Mouse (Mus musculus) midbrain, embryonic 11.5 days (tissue): ENCODE measurements around the gene Epor. TPM values are rescaled to one million over a fixed set of nuclear protein-coding genes. Genes with fewer than 3 reads are reported as not detected.

Source experiments
- ATAC-seq: fragments of 200-750 bp; cut with Nextera tagmentation; 2 replicates; pipeline ENCODE4 v1.8.0; 2017; ENCODE audit warnings: moderate TSS enrichment, moderate library complexity; ENCODE audit not compliant: low FRiP score
- DNase-seq: peaks from one replicate; pipeline ENCODE4 v3.0.0; 2015; ENCODE audit warnings: low spot score; ENCODE audit errors: missing footprints
- H3K27ac ChIP-seq: fragments of 300-500 bp; sonication (generic); 2 replicates; pipeline ENCODE4 v1.5.1; 2014; ENCODE audit warnings: low read depth, low read length
- H3K27me3 ChIP-seq: fragments of 300-500 bp; sonication (generic); 2 replicates; pipeline ENCODE4 v1.6.1; 2014; ENCODE audit warnings: mild to moderate bottlenecking, low read length, moderate library complexity, mixed read lengths; ENCODE audit not compliant: control insufficient read depth, insufficient read depth
- H3K36me3 ChIP-seq: fragments of 300-500 bp; sonication (generic); 2 replicates; pipeline ENCODE4 v1.6.1; 2014; ENCODE audit warnings: mild to moderate bottlenecking, low read length, moderate library complexity, mixed read lengths; ENCODE audit not compliant: control insufficient read depth, insufficient read depth
- H3K4me1 ChIP-seq: fragments of 300-500 bp; sonication (generic); 2 replicates; pipeline ENCODE4 v1.6.1; 2014; ENCODE audit warnings: low read length; ENCODE audit not compliant: control insufficient read depth, insufficient read depth
- H3K4me2 ChIP-seq: fragments of 300-500 bp; sonication (generic); 2 replicates; pipeline ENCODE4 v1.6.1; 2014; ENCODE audit warnings: mild to moderate bottlenecking, moderate library complexity
- H3K4me3 ChIP-seq: fragments of 300-500 bp; sonication (generic); 2 replicates; pipeline ENCODE4 v1.5.1; 2014; ENCODE audit warnings: low read depth, low read length
- H3K9ac ChIP-seq: fragments of 300-500 bp; sonication (generic); 2 replicates; pipeline ENCODE4 v1.6.1; 2014; ENCODE audit warnings: low read length
- H3K9me3 ChIP-seq: fragments of 300-500 bp; sonication (generic); 2 replicates; pipeline ENCODE4 v1.6.1; 2016; ENCODE audit warnings: low read length; ENCODE audit not compliant: control insufficient read depth
- WGBS: fragments of 180-500 bp; shearing (Covaris S2); extraction: QIAGEN DNeasy Blood & Tissue Kit; methylation state at CpG from one replicate; pipeline ENCODE4 v1.1.7; 2014; 5-methylcytosine and 5-hydroxymethylcytosine counted together
- polyA plus RNA-seq: library from polyadenylated mRNA; unstranded; fragments of >200 nt; fragmentation: Nextera tagmentation; extraction: Ambion mirVana; gene quantifications from 2 replicates; pipeline ENCODE4 v1.2.1, GENCODE M21; 2014

Gene Epor
- polyA plus RNA-seq, 1 experiment from 2014 or later = 5.2 TPM

DNA sequence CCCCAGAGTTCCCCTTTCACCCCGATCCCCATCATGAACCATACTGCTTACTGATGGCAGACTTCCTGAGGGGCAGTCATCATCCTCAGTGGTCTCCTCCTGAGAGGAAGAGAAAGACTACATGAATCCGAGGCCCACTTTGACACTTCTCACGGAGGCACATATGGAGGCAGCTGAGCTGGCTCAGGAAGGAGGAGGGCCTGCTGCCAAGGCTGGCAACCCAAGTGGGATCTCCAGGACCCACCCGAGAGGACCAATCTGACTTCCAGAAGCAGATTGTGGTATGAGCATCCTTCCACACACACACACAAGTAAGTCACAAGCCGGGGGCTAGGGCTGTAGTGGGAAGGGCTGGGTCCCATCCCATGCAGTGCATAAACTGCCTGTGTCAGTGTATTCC is 14.0 kb upstream of the Epor start:
- H3K9me3 ChIP-seq = no peaks in the 10 kb centered on the region
- H3K27me3 ChIP-seq = no peaks in the 10 kb centered on the region
- no peaks in the 10 kb centered on the region for H3K36me3 ChIP-seq
- no peak for ATAC-seq
- DNase-seq = no peak
- H3K4me2 ChIP-seq = no peak overlapping the region
- H3K4me1 ChIP-seq = no peaks in the 10 kb centered on the region
- H3K4me3 ChIP-seq = no peak overlapping the region
- WGBS = 85% methylated on average over 5 of the region's 5 CpGs
- no peak overlapping the region for H3K27ac ChIP-seq
- H3K9ac ChIP-seq = no peak overlapping the region

DNA sequence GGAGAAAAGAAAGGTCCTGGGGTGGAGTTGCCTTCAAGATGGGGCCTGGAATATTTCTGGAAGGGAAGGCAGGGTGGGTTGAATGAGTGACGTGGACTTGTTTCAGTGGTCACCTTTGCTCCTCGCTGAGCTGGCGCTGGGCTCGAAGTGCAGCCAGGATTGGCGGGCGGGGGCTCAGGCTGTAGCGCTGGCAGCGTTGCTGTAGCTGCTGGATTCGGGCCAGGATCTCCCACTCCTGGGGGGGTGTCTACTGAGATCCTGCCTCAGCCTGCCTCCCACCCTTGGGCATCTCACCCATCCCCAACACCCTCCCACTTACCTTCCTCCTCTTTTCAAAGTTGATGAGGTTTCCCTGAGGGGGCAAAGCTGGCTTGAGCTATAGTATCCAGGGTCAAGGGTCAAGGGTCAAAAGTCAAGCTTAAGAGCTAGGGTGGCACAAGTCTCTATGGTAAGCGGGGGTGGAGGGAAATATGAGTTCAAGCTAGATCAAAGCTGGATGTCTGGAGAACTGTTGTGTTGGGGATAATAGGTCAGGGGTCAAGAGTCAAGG is 13.4 kb upstream of the Epor start:
- no peak overlapping the region for H3K27ac ChIP-seq
- H3K4me1 ChIP-seq = no peaks in the 10 kb centered on the region
- no peak overlapping the region for H3K9ac ChIP-seq
- no peak for DNase-seq
- no peak for ATAC-seq
- H3K9me3 ChIP-seq = no peaks in the 10 kb centered on the region
- no peak overlapping the region for H3K4me2 ChIP-seq
- 90% methylated on average over 10 of the region's 10 CpGs for WGBS
- no peak overlapping the region for H3K4me3 ChIP-seq
- no peaks in the 10 kb centered on the region for H3K27me3 ChIP-seq
- no peaks in the 10 kb centered on the region for H3K36me3 ChIP-seq

DNA sequence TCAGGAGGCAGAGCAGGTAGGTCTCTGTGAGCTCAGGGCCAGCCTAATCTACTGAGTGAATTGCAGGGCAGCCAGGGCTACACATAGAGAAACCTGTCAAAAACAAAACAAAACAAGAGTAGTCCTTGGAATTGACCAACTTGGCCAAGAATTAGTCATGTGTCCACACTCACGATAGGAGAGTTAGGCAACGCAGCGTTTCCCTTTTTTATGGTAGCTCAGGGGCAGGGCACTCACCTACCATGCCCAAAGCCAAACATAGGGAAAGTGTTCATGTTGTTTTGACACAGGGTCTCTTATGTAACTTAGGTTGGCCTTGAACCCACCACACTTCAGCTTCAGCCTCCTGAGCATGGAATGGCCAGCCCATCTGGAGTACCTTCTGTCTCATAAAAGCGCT is 6.0 kb upstream of the Epor start:
- no peak overlapping the region for H3K9ac ChIP-seq
- H3K27ac ChIP-seq = no peak overlapping the region
- H3K36me3 ChIP-seq = no peaks in the 10 kb centered on the region
- no peaks in the 10 kb centered on the region; the same call in 1 of the 2 replicates for H3K27me3 ChIP-seq
- no peak for ATAC-seq
- no peak overlapping the region for H3K4me3 ChIP-seq
- H3K4me2 ChIP-seq = no peak overlapping the region
- WGBS = 93% methylated on average over 4 of the region's 4 CpGs
- DNase-seq = peak; percentile 35
- no peaks in the 10 kb centered on the region for H3K9me3 ChIP-seq
- no peaks in the 10 kb centered on the region for H3K4me1 ChIP-seq

DNA sequence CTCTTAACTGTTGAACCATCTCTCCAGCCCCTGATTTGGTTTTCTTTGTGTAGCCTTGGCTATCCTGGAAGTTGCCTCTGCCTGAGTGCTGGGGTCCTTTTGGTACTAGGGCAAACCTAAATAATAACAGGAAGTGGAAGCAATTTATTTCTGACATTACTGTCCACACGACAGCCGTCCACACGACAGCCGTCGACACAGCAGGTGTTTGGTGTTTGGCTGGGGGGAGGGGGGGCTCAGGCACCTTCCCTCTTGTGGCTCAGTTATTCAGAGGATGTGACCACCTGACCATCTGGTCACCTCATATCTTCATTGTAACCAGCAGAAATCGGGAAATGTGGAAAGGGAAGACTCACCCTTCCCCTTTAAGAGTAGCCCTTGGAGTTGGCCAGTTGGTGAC is 5.6 kb upstream of the Epor start:
- no peak overlapping the region for H3K9ac ChIP-seq
- no peak overlapping the region for H3K4me2 ChIP-seq
- DNase-seq (no peak), ATAC-seq (no peak)
- H3K4me3 ChIP-seq = no peak overlapping the region
- 81% methylated on average over 6 of the region's 6 CpGs for WGBS
- H3K36me3 ChIP-seq = no peaks in the 10 kb centered on the region
- H3K27ac ChIP-seq = no peak overlapping the region
- H3K9me3 ChIP-seq = no peaks in the 10 kb centered on the region
- H3K27me3 ChIP-seq = peaks cover 4% of the 10 kb centered on the region; the same call in 1 of the 2 replicates
- H3K4me1 ChIP-seq = no peaks in the 10 kb centered on the region

DNA sequence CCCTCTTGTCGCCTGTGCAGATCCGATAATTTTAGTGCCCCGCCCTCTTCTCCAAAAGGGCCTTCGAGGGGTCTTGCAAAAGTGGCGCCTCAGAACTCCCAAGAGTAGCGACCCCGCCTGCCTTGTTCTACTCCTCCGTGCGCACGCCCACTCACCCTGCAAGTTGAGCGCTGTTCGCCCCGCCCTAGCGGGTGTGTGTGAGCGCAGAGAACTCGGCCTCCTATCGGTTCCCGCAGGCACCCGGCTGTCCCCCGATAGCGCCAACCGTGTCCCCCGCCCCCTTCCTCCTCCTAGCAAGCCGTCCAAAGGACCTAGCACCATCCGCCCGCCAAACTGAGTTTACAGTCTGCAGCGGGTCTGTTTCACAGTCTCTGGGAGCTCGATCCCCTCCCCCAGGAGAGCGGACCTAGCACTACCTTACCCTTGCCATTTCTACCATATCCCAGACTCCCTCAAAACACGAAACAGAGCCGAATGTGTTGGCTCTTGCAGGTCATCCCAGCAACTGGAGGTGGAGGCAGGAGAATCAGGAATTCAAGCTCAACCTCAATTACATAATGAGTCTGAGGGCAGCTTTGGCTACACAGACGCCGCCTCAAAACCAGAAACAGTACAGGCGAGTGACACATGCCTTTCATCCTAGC is 768 bp downstream of the Epor start:
- Histone ChIP-seq H3K27me3 (peaks cover 45% of the 10 kb centered on the region), H3K27ac (no peak overlapping the region), H3K4me1 (peaks cover 27% of the 10 kb centered on the region), H3K9me3 (no peaks in the 10 kb centered on the region), H3K4me2 (peak overlapping the region; percentile 60), H3K36me3 (no peaks in the 10 kb centered on the region), H3K9ac (peak overlapping the region; percentile 41), H3K4me3 (peak overlapping the region; percentile 33)
- DNase-seq = peak; percentile 95
- ATAC-seq = peak; percentile 83
- whole genome bisulfite sequencing = 3% methylated on average over 34 of the region's 34 CpGs

DNA sequence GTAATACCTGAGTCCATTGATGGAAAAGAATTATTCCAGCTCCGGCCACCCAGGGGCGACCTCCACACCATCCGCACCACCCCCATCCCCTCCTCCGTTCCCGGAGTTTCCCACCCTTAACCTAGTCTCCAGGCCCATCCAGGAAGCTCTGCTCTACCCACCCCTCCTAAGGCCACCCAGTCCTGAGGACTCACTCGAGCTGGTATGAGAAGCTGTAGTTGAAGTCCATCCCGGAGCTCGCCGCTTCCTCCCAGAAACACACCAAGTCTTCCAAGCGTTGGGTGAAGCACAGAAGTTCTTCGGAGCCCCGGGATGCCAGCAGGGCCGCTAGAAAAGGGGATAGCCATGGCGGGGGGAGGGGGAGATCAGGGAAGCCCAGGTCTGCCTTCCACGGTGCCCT is 1.3 kb downstream of the Epor start:
- Histone ChIP-seq H3K36me3 (no peaks in the 10 kb centered on the region), H3K4me1 (peaks cover 27% of the 10 kb centered on the region), H3K4me3 (peak overlapping the region; percentile 33), H3K9ac (peak overlapping the region; percentile 41), H3K9me3 (no peaks in the 10 kb centered on the region), H3K27me3 (peaks cover 45% of the 10 kb centered on the region), H3K27ac (no peak overlapping the region), H3K4me2 (peak overlapping the region; percentile 60)
- DNase-seq (no peak), ATAC-seq (peak; percentile 43)
- WGBS = 1% methylated on average over 15 of the region's 15 CpGs

DNA sequence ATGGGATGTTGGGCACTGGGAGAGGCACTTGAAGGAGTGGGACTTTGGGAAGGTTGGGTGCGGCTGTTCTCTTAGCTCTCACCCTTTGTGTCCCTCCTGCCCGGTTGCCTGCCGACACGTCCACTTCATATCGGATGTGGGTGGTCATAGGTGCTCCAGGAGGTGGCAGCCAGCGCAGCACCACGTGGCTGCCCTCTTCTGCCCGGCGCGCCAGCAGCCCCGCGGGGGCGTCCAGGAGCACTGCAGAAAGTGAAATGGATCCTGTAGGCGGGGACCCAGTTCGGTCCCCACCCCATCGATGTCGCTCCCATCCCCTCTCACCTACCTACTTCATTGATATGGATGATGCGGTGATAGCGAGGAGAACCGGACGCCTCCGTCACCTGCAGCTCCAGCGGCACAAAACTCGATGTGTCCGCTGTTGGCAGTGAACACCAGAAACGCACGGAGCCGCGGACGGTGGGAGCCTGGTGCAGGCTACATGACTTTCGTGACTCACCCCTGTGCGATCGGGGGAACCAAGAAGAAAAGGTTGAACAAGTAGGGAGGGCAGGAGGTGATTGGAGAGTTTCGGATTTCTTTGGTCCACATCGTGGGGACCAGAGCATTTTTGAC is 1.8 kb downstream of the Epor start:
- Histone ChIP-seq H3K4me3 (peak overlapping the region; percentile 33), H3K9me3 (no peaks in the 10 kb centered on the region), H3K27me3 (peaks cover 45% of the 10 kb centered on the region), H3K4me2 (peak overlapping the region; percentile 60; the same call in 1 of the 2 replicates), H3K36me3 (no peaks in the 10 kb centered on the region), H3K9ac (no peak overlapping the region), H3K27ac (no peak overlapping the region), H3K4me1 (peaks cover 28% of the 10 kb centered on the region)
- peak; percentile 91 for DNase-seq
- WGBS = 2% methylated on average over 35 of the region's 35 CpGs
- no peak for ATAC-seq

DNA sequence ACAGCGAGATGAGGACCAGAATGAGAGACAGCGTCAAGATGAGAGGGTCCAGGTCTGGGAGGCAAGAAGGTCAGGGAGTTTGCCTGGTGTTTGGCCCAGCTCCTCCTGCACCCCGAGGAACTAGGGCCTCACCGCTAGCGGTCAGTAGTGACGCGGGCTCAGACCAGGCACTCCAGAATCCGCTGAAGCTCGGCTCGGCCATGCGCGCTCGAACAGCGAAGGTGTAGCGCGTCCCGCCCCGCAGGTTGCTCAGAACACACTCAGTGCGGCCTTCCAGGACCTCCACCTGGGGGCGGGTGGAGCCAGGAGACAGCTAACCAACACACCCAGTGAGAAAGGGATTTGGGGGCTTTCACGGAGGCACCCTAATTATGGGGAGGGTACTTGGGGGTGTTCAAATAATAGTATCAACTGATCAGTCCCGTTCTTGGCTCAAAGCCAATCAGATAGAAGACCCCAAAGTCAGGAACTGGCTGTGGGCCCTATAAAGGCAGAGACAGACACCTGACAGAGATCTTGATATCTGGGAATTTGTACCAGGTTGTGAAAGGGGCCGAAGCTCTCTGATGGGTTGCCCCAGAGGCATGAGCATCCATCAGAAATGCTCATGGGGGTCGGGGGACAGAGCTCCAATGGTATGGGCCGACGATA is 2.6 kb downstream of the Epor start:
- WGBS = 11% methylated on average over 26 of the region's 26 CpGs
- Histone ChIP-seq H3K4me2 (peak overlapping the region; percentile 0; the same call in 1 of the 2 replicates), H3K4me1 (peaks cover 31% of the 10 kb centered on the region), H3K36me3 (no peaks in the 10 kb centered on the region), H3K9me3 (no peaks in the 10 kb centered on the region), H3K27me3 (peaks cover 45% of the 10 kb centered on the region), H3K9ac (no peak overlapping the region), H3K27ac (no peak overlapping the region), H3K4me3 (peak overlapping the region; percentile 10; the same call in 1 of the 2 replicates)
- DNase-seq (no peak), ATAC-seq (no peak)

DNA sequence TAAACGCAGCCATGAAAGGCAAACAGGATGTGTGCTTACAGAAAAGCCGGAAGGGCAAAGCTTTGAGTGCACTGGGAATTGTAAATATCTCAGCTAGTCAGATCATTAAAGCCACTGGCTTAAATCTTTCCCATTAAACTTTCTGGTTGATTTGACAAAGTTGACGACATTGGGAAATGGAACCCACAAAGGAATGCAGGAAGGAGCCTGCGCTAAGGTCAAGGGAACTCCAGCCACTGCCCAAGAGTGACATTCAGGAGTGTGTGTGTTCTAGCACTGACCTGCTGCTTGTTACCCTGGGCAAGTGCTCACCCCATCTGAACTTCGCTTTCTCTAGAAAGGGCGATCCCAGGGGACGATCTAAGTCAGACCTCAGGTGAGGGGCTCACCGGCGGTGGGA is 3.2 kb downstream of the Epor start:
- ATAC-seq = no peak
- no peaks in the 10 kb centered on the region for H3K9me3 ChIP-seq
- no peaks in the 10 kb centered on the region for H3K36me3 ChIP-seq
- peaks cover 31% of the 10 kb centered on the region for H3K4me1 ChIP-seq
- no peak overlapping the region for H3K27ac ChIP-seq
- H3K9ac ChIP-seq = no peak overlapping the region
- DNase-seq = no peak
- peaks cover 45% of the 10 kb centered on the region for H3K27me3 ChIP-seq
- WGBS = 57% methylated on average over 9 of the region's 9 CpGs
- no peak overlapping the region for H3K4me2 ChIP-seq
- H3K4me3 ChIP-seq = no peak overlapping the region
